Mouse (Mus musculus): Measurements from ENCODE around the gene Tmem127. TPM values are rescaled to one million over a fixed set of nuclear protein-coding genes. Genes with fewer than 3 reads are reported as not detected.

Gene Tmem127
- total and polyA plus RNA-seq, 3 experiments = 24.8 to 45.6 (median 27.4) TPM

- Histone ChIP-seq H3K79me2 (replicated peaks; ENCODE audit: control insufficient read depth, insufficient read depth, low read length) (peaks cover 4% of the 10 kb centered on the region; the same call in 1 of the 2 replicates), H3K4me3 (peak overlapping the region; percentile 97), H3K9ac (ENCODE audit: low read depth, low read length) (peak overlapping the region; percentile 86), H3K27ac (peak overlapping the region; percentile 93), H3K27me3 (ENCODE audit: control insufficient read depth, insufficient read depth, low read length) (no peaks in the 10 kb centered on the region), H3K4me1 (ENCODE audit: control insufficient read depth, insufficient read depth, low read length) (peaks cover 12% of the 10 kb centered on the region), H3K36me3 (ENCODE audit: control insufficient read depth, insufficient read depth, low read length) (peaks cover 21% of the 10 kb centered on the region)
- intact Hi-C loops (cut with DNase I) = loop anchor here (1.0 to 5.0 kb wide), 2 partner anchors 22 to 89 kb away; partner anchors contain the start of genes Astl, Dusp2 and Stard7
- peak; percentile 50 to 57 for DNase-seq
- WGBS = 1% methylated on average over 39 of the region's 39 CpGs
- TF ChIP-seq EP300 (IDR thresholded peaks at IDR 0.05; ENCODE audit: insufficient read depth, low read depth, low read length) (no peak), POLR2A (IDR thresholded peaks at IDR 0.05; ENCODE audit: insufficient read depth, low read depth, low read length) (no peak), CTCF (IDR thresholded peaks at IDR 0.05) (peak; percentile 40)
Measured at GRCm38 (mm10) chr2:127248334-127249004, 761 bp downstream of the Tmem127 start.

- Histone ChIP-seq H3K79me2 (replicated peaks; ENCODE audit: control insufficient read depth, insufficient read depth, low read length) (peaks cover 4% of the 10 kb centered on the region; the same call in 1 of the 2 replicates), H3K4me1 (ENCODE audit: control insufficient read depth, insufficient read depth, low read length) (peaks cover 12% of the 10 kb centered on the region), H3K27me3 (ENCODE audit: control insufficient read depth, insufficient read depth, low read length) (no peaks in the 10 kb centered on the region), H3K27ac (peak overlapping the region; percentile 36), H3K36me3 (ENCODE audit: control insufficient read depth, insufficient read depth, low read length) (peaks cover 21% of the 10 kb centered on the region), H3K4me3 (no peak overlapping the region), H3K9ac (ENCODE audit: low read depth, low read length) (peak overlapping the region; percentile 8; the same call in 1 of the 2 replicates)
- no peak for DNase-seq
- TF ChIP-seq EP300 (IDR thresholded peaks at IDR 0.05; ENCODE audit: insufficient read depth, low read depth, low read length) = no peak
- no peak for TF ChIP-seq POLR2A (IDR thresholded peaks at IDR 0.05; ENCODE audit: insufficient read depth, low read depth, low read length)
- no peak for TF ChIP-seq CTCF (IDR thresholded peaks at IDR 0.05)
- intact Hi-C loops (cut with DNase I) = loop anchor here (10.0 kb wide), 1 partner anchor 334 kb away; the partner anchor contains the start of genes Mrps5 and Zfp661
- 71% methylated on average over 9 of the region's 9 CpGs for WGBS
Measured at GRCm38 (mm10) chr2:127250291-127251008, 2.7 kb downstream of the Tmem127 start.

DNA sequence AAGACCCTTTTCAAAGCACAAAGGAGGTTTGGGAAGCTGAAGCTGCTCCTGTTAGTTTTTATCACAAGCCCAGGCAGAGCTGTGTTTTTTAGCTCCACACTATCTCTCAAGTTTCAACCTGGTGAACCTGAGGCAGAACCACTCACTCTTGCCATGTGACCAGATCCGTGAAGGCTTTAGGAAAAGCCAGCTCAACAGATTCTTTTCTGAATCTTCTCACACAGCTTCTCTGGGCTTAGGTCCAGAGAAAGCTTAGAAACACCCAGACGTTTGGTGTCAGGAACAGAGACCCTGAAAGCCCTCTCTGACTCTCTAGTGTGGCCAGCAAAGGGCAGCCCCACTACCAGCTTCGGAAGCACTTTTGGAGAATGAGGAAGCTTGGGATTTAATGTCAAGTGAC lies 3.7 kb downstream of the Tmem127 start:
- no peak overlapping the region for H3K9ac ChIP-seq (ENCODE audit: low read depth, low read length)
- 32% methylated on average over 3 of the region's 3 CpGs for WGBS
- intact Hi-C loops (cut with DNase I) = loop anchor here (10.0 kb wide), 1 partner anchor 333 kb away; the partner anchor contains the start of genes Mrps5 and Zfp661

GRCm38 (mm10) chr2:127251880-127252527 lies 4.3 kb downstream of the Tmem127 start:
- WGBS = 26% methylated on average over 3 of the region's 3 CpGs
- DNase-seq = no peak
- intact Hi-C loops (cut with DNase I) = loop anchor here (2.0 to 10.0 kb wide), 2 partner anchors 17 to 333 kb away; partner anchors contain the start of genes Mrps5 and Zfp661
- Histone ChIP-seq H3K36me3 (ENCODE audit: control insufficient read depth, insufficient read depth, low read length) (peaks cover 21% of the 10 kb centered on the region), H3K4me1 (ENCODE audit: control insufficient read depth, insufficient read depth, low read length) (peaks cover 12% of the 10 kb centered on the region), H3K27me3 (ENCODE audit: control insufficient read depth, insufficient read depth, low read length) (no peaks in the 10 kb centered on the region), H3K79me2 (replicated peaks; ENCODE audit: control insufficient read depth, insufficient read depth, low read length) (peaks cover 4% of the 10 kb centered on the region; the same call in 1 of the 2 replicates), H3K9ac (ENCODE audit: low read depth, low read length) (no peak overlapping the region), H3K4me3 (no peak overlapping the region), H3K27ac (peak overlapping the region; percentile 15)
- no peak for TF ChIP-seq CTCF (IDR thresholded peaks at IDR 0.05)
- TF ChIP-seq POLR2A (IDR thresholded peaks at IDR 0.05; ENCODE audit: insufficient read depth, low read depth, low read length) = no peak
- TF ChIP-seq EP300 (IDR thresholded peaks at IDR 0.05; ENCODE audit: insufficient read depth, low read depth, low read length) = no peak

More for the DNA sequence above, 3.7 kb downstream of the Tmem127 start:
- Histone ChIP-seq H3K79me2 (replicated peaks; ENCODE audit: control insufficient read depth, insufficient read depth, low read length) (peaks cover 4% of the 10 kb centered on the region; the same call in 1 of the 2 replicates), H3K27ac (peak overlapping the region; percentile 15), H3K4me1 (ENCODE audit: control insufficient read depth, insufficient read depth, low read length) (peaks cover 12% of the 10 kb centered on the region), H3K4me3 (no peak overlapping the region), H3K36me3 (ENCODE audit: control insufficient read depth, insufficient read depth, low read length) (peaks cover 21% of the 10 kb centered on the region), H3K27me3 (ENCODE audit: control insufficient read depth, insufficient read depth, low read length) (no peaks in the 10 kb centered on the region)
- TF ChIP-seq CTCF (IDR thresholded peaks at IDR 0.05) = no peak
- TF ChIP-seq POLR2A (IDR thresholded peaks at IDR 0.05; ENCODE audit: insufficient read depth, low read depth, low read length) = no peak
- TF ChIP-seq EP300 (IDR thresholded peaks at IDR 0.05; ENCODE audit: insufficient read depth, low read depth, low read length) = no peak
- DNase-seq = no peak

DNA sequence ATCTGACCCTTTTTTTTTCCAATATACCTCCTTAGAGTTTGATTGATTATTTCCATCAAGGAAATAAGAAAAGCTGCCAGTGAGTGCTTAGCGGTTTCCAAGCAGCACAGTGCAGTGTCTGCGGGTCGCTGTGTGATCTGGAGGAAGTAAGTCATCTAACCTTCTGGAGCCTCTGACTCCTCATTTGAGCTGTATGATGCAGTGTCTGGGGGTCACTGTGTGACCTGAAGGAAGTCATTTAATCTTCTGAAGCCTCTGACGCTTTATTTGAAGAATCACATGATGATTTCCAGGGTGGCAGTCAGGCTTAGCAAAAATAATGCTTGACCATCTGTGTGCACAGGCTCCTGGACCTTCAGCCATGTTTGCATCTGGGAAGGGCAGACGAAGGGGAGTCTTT lies 5.1 kb downstream of the Tmem127 start:
- no peak overlapping the region for H3K9ac ChIP-seq (ENCODE audit: low read depth, low read length)
- no peak overlapping the region for H3K4me3 ChIP-seq
- H3K27ac ChIP-seq = peak overlapping the region; percentile 15; the same call in 1 of the 2 replicates
- intact Hi-C loops (cut with DNase I) = loop anchor here (2.0 to 10.0 kb wide), 2 partner anchors 16 to 332 kb away; partner anchors contain the start of genes Mrps5 and Zfp661
- peaks cover 21% of the 10 kb centered on the region for H3K36me3 ChIP-seq (ENCODE audit: control insufficient read depth, insufficient read depth, low read length)
- no peak for DNase-seq
- TF ChIP-seq EP300 (IDR thresholded peaks at IDR 0.05; ENCODE audit: insufficient read depth, low read depth, low read length) (no peak), CTCF (IDR thresholded peaks at IDR 0.05) (no peak)
- peaks cover 12% of the 10 kb centered on the region for H3K4me1 ChIP-seq (ENCODE audit: control insufficient read depth, insufficient read depth, low read length)
- WGBS = 61% methylated on average over 5 of the region's 5 CpGs
- peaks cover 4% of the 10 kb centered on the region; the same call in 1 of the 2 replicates for H3K79me2 ChIP-seq (replicated peaks; ENCODE audit: control insufficient read depth, insufficient read depth, low read length)
- H3K27me3 ChIP-seq (ENCODE audit: control insufficient read depth, insufficient read depth, low read length) = no peaks in the 10 kb centered on the region

Measured in heart, adult 2 months (tissue).